Mouse (Mus musculus) intestine, postnatal 0 days (tissue): ENCODE measurements at regions not wholly inside any gene's neighbourhood (a gene's known extent, or its start where the extent isn't known, plus 50 kb on each side); places are given as distances from the start of the nearest gene placed in this dataset.

Experiments
- ATAC-seq: fragments of 200-750 bp; cut with Nextera tagmentation; 2 replicates; pipeline ENCODE4 v1.8.0; 2017; ENCODE audit warnings: mild to moderate bottlenecking, moderate TSS enrichment, moderate library complexity
- H3K27ac ChIP-seq: fragments of 300-500 bp; sonication (generic); 2 replicates; pipeline ENCODE4 v1.5.1; 2014; ENCODE audit warnings: mild to moderate bottlenecking, low read depth, low read length, moderate library complexity
- H3K27me3 ChIP-seq: fragments of 300-500 bp; sonication (generic); replicated peaks from 2 replicates; pipeline ENCODE4 v1.6.1; 2014; ENCODE audit warnings: low read length, mixed read lengths; ENCODE audit not compliant: control insufficient read depth, insufficient read depth
- H3K36me3 ChIP-seq: fragments of 300-500 bp; sonication (generic); 2 replicates; pipeline ENCODE4 v1.6.1; 2014; ENCODE audit warnings: mild to moderate bottlenecking, moderate library complexity; ENCODE audit not compliant: control insufficient read depth, insufficient read depth
- H3K4me1 ChIP-seq: fragments of 300-500 bp; sonication (generic); replicated peaks from 2 replicates; pipeline ENCODE4 v1.6.1; 2014; ENCODE audit warnings: antibody characterized with exemption, low read length, mixed read lengths; ENCODE audit not compliant: control insufficient read depth, insufficient read depth
- H3K4me2 ChIP-seq: fragments of 300-500 bp; sonication (generic); replicated peaks from 2 replicates; pipeline ENCODE4 v1.6.1; 2014; ENCODE audit warnings: low read depth, mild to moderate bottlenecking, moderate library complexity
- H3K4me3 ChIP-seq: fragments of 300-500 bp; sonication (generic); 2 replicates; pipeline ENCODE4 v1.5.1; 2014; ENCODE audit warnings: low read depth, low read length
- H3K9ac ChIP-seq: fragments of 300-500 bp; sonication (generic); 2 replicates; pipeline ENCODE4 v1.6.1; 2014; ENCODE audit warnings: mild to moderate bottlenecking, low read depth, low read length
- H3K9me3 ChIP-seq: fragments of 300-500 bp; sonication (generic); 2 replicates; pipeline ENCODE4 v1.6.1; 2016; ENCODE audit warnings: mixed run types; ENCODE audit not compliant: control insufficient read depth
- CTCF ChIP-seq: sonication (generic); IDR thresholded peaks from 2 replicates; pipeline ENCODE4 v1.5.1; 2016; ENCODE audit warnings: low read depth, mild to moderate bottlenecking, control low read depth, antibody characterized with exemption, moderate library complexity
- WGBS: fragments of 180-500 bp; shearing (Covaris S2); extraction: QIAGEN DNeasy Blood & Tissue Kit; methylation state at CpG from one replicate; pipeline ENCODE4 v1.1.7; 2014; 5-methylcytosine and 5-hydroxymethylcytosine counted together

- no peaks in the 10 kb centered on the region for H3K36me3 ChIP-seq
- ATAC-seq = no peak
- no peak overlapping the region for H3K9ac ChIP-seq
- no peak overlapping the region for H3K4me2 ChIP-seq
- no peaks in the 10 kb centered on the region for H3K27me3 ChIP-seq
- TF ChIP-seq CTCF = no peak
- WGBS = 95% methylated on average over 1 of the region's 1 CpGs
- H3K9me3 ChIP-seq = no peaks in the 10 kb centered on the region
- no peak overlapping the region for H3K27ac ChIP-seq
- H3K4me3 ChIP-seq = no peak overlapping the region
- no peaks in the 10 kb centered on the region for H3K4me1 ChIP-seq
Observed at GRCm38 (mm10) chr2:48186161-48186560, 627.7 kb upstream of the Acvr2a start.

GRCm38 (mm10) chr2:48186609-48187008, 627.3 kb upstream of the Acvr2a start:
- 62% methylated on average over 2 of the region's 2 CpGs for WGBS
- no peaks in the 10 kb centered on the region for H3K27me3 ChIP-seq

DNA sequence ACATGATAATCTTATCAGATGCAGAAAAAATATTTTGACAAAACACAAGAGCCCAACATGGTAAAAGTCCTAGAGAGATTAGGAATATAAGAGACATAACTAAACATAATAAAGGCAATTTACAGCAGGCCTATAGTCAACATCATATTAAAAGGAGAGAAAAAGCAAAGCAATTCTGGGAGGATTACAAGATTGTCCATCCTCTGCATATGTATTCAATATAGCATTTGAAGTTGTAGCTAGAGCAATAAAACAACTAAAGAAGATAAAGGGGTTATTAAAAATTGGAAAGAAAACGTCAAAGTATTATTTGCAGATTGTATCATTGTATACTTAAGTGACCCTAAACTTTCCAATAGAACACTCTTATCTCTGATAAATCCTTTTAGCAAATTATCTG, 602.1 kb upstream of the Acvr2a start:
- H3K9me3 ChIP-seq = no peaks in the 10 kb centered on the region
- H3K36me3 ChIP-seq = no peaks in the 10 kb centered on the region
- ATAC-seq = no peak
- no peak overlapping the region for H3K27ac ChIP-seq
- H3K4me2 ChIP-seq = no peak overlapping the region
- H3K4me3 ChIP-seq = no peak overlapping the region
- H3K9ac ChIP-seq = no peak overlapping the region
- H3K27me3 ChIP-seq = no peaks in the 10 kb centered on the region
- no peak for TF ChIP-seq CTCF
- 23% methylated on average over 1 of the region's 1 CpGs for WGBS
- H3K4me1 ChIP-seq = no peaks in the 10 kb centered on the region

More at GRCm38 (mm10) chr2:48186609-48187008, 627.3 kb upstream of the Acvr2a start:
- Histone ChIP-seq H3K9me3 (no peaks in the 10 kb centered on the region), H3K9ac (no peak overlapping the region), H3K36me3 (no peaks in the 10 kb centered on the region), H3K4me3 (no peak overlapping the region), H3K4me1 (no peaks in the 10 kb centered on the region), H3K4me2 (no peak overlapping the region), H3K27ac (no peak overlapping the region)
- TF ChIP-seq CTCF = no peak
- no peak for ATAC-seq

GRCm38 (mm10) chr2:48220771-48221170, 593.1 kb upstream of the Acvr2a start:
- ATAC-seq = no peak
- Histone ChIP-seq H3K9ac (no peak overlapping the region), H3K4me3 (no peak overlapping the region), H3K4me2 (no peak overlapping the region), H3K4me1 (no peaks in the 10 kb centered on the region), H3K36me3 (no peaks in the 10 kb centered on the region), H3K27ac (no peak overlapping the region), H3K27me3 (no peaks in the 10 kb centered on the region), H3K9me3 (no peaks in the 10 kb centered on the region)
- no peak for TF ChIP-seq CTCF
- WGBS = 72% methylated on average over 3 of the region's 3 CpGs

DNA sequence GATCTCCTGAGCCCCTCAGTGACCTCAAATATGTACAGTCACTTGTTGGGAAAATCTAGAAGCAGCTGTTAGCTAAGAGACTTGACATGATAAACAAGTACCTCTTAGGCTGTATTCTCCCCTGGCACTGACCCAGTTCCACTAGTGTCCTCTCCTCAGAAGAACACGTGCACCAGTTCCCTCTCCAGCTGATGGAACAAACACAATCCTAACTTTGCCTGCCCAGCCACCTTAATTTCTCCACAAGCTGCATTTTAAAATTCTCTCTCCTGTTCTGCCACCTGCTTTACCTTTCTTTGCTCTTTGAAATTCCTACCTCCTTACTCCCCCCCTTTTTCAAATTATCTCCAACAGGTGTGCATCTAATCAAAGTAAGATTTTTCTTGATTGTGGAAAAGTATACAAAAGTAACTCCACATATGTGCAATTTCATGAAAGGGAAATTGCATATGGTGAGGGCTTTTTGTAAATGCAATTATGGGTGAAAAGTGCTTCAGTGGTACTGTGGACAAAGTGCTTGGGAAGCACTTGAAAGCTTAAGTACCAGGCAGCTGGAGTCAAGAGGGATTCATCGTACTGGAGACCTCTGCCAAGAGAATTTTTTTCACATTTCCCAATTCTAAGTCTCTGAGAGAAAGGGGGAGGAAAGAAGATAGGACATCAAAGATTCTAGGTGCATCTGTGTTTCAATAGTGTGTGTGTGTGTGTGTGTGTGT, 590.7 kb upstream of the Acvr2a start:
- H3K4me3 ChIP-seq = no peak overlapping the region
- no peaks in the 10 kb centered on the region for H3K36me3 ChIP-seq
- H3K4me2 ChIP-seq = no peak overlapping the region
- H3K4me1 ChIP-seq = no peaks in the 10 kb centered on the region
- WGBS = 67% methylated on average over 2 of the region's 2 CpGs
- H3K9me3 ChIP-seq = no peaks in the 10 kb centered on the region
- no peak overlapping the region for H3K27ac ChIP-seq
- no peak overlapping the region for H3K9ac ChIP-seq
- no peaks in the 10 kb centered on the region for H3K27me3 ChIP-seq
- TF ChIP-seq CTCF = no peak
- no peak for ATAC-seq

DNA sequence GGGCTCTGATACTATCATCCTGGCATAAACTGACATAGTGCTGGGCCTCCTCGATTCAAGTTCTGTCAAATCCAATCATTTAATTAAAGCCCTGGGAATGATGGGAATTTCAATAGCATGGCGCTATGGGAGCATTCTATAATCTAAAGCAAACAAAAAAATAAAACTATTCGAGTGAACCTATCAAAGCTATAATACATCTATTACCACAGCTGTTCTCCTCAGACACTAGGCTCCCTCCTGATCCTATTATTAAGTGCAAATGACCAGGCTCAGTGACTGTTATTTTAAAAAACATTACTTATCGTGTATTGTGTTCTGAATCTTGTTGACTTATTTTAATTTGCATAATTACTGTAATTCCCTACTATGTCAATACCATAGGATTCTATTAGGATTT, 563.7 kb upstream of the Acvr2a start:
- Histone ChIP-seq H3K9me3 (no peaks in the 10 kb centered on the region), H3K9ac (no peak overlapping the region), H3K4me3 (no peak overlapping the region), H3K36me3 (no peaks in the 10 kb centered on the region), H3K27ac (no peak overlapping the region), H3K4me2 (no peak overlapping the region), H3K4me1 (no peaks in the 10 kb centered on the region), H3K27me3 (no peaks in the 10 kb centered on the region)
- 82% methylated on average over 4 of the region's 4 CpGs for WGBS
- TF ChIP-seq CTCF = no peak
- no peak for ATAC-seq

DNA sequence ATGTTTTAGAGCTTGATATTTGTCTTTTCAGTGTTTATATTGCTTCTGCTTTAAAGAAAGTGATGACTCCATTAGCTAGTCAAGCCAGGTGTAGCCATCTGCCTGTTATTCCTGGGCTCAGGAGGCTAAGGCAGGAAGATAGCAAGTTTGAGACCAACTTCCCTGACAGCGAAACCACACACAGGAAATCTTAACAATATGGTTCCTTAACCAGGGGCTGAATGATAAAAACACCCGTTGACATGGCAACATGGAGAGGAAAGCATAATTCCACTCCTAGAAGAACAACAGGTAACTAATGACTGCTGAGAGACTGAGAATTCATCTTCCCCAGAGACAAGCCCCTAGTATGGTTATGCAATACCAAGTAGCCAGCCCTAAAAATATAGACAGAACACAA, 553.6 kb upstream of the Acvr2a start:
- H3K4me1 ChIP-seq = no peaks in the 10 kb centered on the region
- no peaks in the 10 kb centered on the region for H3K9me3 ChIP-seq
- TF ChIP-seq CTCF = no peak
- H3K4me3 ChIP-seq = no peak overlapping the region
- WGBS = 55% methylated on average over 2 of the region's 2 CpGs
- H3K27me3 ChIP-seq = no peaks in the 10 kb centered on the region
- no peak overlapping the region for H3K9ac ChIP-seq
- no peak overlapping the region for H3K27ac ChIP-seq
- H3K4me2 ChIP-seq = no peak overlapping the region
- H3K36me3 ChIP-seq = no peaks in the 10 kb centered on the region
- no peak for ATAC-seq
